Mouse (Mus musculus) heart, adult 8-10 months (tissue): ENCODE data around the gene Acsm5. TPM values are rescaled to one million over a fixed set of nuclear protein-coding genes. Genes with fewer than 3 reads are reported as not detected.

Source experiments
- DNase-seq: peaks from one replicate; pipeline ENCODE4 v3.0.0; 2022; ENCODE audit warnings: low spot score
- total RNA-seq, 4 experiments: library from RNA; stranded (reverse); gene quantifications; 2 replicates each; pipeline ENCODE4 v1.2.4; 2022

The Acsm5 gene
- total RNA-seq = 10 to 100 TPM; 17.1 to 31.6 (median 30.0) TPM

DNA sequence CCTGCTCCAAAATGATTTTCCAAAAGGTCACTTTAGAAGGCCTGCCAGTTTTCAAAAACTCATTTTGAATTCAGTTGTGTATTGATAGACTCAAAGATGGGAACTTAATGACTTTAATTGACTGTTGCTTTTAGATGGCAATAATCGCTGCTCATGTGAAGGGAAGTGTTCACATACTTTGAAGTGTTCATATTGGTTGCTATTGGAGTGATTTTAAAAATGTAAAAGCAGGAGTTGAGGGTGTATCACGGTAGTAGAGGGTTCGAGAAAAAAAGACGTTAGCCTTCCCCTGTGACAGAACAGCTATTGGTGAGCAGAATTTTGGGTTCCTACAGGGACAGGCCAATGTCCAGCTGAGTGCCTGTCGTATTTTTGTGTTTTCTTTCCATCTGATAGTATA lies at the start of gene Acsm5:
Gene Acsm5, plus strand, starts transcription at position 301 of the 400 bp plus-strand sequence.
- no peak for DNase-seq

DNA sequence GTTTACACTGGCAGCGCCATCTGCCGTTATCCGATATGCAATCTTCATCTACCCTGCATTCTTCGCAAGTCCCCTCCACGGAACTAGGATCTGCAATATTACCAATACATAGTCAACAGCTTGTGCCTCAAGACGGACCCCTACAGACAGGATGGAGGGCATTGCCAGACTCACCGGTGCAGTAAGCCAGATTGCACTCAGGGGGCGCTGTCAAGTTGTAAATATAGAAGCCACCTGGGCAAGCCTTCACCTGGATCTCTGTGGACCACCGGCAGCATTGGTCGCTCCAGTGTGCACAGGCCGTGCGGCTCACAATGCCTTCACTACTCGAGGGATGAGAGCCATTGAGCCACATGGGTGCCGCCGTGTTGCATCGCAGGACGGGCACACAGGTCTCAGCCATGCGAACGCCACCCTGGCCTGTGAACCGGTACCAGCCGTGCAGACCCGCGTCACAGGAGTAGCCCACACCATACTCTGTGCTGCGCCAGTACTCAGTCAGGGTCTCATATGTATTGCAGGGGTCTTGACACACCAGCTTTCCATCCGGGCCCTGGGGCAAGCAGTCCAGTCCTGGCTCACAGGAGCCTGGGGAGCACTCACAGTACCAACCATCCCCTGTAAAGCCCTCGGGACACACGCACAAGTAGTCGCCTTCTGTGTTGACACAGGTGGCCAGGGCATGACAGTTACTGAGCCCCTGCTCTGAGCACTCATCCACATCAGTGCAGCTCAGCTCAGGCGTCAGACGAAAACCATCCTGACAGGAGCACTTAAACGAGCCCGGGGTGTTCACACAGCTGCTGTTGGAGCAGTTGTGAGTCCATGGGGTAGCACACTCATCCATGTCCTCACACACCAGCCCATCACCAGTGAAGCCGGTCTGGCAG lies 42.5 kb upstream of the Acsm5 start:
- no peak for DNase-seq

DNA sequence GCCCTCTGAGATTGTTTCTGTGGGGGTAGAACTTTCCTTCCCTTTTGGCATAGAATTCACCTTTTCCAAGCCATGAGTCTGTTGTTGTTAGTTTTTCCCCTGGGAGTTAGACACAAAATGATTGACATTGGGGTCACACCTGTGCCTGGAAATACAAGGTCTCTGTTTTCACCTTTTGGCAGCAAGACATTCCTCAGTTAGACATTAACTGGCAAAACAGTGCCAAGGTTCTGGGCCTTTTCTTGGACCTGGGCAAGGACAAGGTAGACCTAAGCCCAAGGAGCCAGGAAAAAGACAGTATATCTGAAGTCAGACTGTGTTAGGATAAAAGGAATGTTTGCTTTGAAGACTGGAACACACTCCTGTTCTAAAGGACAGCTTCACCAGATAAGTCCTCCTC lies 40.0 kb upstream of the Acsm5 start, which contains the start of gene Umod:
Gene Umod, minus strand, starts transcription at position 27 of the 400 bp plus-strand sequence.
- DNase-seq = no peak

DNA sequence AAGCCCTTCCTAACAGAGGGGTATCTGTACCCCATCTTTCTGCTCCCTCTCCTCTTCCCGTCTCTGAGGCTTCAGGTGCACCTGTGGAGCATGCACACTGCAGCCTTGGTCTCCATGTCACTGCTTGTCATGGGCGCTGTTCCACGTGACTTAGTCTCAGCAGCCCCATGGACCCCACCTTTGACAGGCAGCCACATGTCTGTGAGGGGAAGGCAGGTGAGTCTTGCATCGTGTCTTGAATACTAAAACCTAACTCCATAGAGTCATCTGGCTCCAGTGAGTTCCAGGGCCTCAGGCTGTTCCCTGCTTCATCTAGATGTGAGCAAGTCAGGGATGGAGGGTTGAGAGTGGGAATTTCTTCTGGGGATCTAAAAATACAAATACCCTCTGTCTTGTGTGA lies 35.1 kb upstream of the Acsm5 start:
- DNase-seq = no peak

DNA sequence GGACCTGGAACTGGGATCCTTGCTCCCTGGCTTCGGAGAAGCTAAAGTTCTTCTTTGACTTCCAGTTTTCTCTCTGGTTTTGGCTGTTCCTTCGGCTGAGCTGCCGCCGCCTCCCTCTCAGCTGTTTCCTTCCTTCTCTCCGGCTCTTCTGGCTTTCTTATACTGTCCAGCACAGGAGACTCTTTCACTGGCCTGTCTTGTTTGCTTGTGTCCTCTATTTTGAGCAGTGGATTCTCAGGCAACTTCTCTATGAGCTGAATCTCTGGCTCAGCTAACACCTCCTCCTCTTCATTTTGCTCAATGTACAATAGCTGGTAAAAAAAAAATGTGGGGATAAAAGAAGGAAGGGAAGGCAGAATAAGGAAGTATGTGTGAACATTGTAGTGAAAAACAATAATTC lies 32.6 kb upstream of the Acsm5 start:
- DNase-seq = no peak

DNA sequence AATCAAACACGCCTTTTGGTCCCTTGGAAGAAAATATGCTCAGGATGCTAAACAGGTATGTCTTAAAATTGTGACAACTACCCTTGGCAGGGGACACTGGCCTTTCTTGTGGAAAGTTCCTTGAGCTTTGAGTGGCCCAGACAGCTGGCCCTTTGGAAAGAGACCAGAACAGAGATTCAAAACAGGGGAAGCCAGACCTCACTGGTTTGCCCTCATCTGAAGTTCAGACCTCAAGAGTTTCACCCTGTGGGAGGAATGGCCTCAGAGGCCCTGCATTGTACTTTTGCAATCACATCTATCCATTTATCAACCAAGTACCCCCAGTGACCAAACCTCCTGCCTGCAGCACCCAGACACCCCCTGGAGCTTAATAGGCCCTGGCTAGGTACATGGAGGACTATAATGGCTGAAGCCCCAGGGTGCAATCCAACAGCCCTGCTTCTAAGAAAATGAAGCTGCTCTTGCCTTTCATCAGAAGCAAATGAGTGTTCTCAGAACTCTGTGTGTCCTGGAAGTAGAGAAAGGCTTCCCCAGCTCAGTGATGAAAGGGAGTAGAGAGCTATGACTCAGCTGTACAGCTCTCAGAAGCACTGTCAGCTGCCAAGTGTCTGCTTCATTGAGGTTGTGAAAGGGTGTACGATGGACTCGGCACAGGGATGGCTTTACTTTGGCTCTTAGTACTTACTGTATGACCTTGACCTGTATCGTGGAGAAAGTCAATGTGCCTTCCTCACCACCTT lies 29.1 kb upstream of the Acsm5 start:
- no peak for DNase-seq

DNA sequence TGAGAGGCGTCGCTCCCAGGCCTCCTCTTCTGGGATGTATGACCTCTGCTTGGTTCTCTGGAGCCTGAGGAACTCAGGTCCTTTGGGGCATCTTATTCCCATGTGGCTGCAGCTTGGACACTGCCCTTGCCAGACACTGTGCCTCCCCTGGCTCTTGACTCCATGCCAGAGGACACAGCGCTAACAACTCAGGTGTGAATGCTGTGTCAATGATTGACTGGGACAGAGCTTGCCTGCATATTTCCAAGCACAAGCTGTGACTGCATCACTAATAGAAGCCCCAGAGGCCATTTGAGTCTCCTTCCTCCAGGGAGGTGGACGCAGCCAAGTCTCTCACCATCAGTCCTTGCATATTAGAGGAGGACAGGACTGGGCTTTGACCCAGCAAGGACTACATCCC lies 8.1 kb upstream of the Acsm5 start:
- DNase-seq = no peak

DNA sequence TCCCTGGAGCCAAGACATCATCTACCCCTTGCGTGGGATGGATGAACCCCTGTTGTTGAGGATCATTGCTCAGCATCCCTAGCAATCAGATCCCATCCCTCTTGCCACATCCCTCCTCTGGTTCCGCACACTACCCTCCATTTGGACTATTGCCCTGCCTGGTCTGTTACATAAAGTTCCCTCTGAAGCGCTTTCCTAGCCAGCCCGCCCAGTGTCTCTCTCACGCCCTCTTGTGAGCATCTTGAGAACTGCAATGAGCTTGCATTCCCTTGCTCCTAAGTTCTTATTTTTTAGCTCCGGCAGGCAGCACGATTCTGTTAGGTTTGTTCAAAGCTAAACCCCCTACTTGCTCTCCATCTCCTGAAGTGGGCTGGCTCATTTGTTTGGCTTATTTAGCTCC lies 6.2 kb upstream of the Acsm5 start:
- no peak for DNase-seq

DNA sequence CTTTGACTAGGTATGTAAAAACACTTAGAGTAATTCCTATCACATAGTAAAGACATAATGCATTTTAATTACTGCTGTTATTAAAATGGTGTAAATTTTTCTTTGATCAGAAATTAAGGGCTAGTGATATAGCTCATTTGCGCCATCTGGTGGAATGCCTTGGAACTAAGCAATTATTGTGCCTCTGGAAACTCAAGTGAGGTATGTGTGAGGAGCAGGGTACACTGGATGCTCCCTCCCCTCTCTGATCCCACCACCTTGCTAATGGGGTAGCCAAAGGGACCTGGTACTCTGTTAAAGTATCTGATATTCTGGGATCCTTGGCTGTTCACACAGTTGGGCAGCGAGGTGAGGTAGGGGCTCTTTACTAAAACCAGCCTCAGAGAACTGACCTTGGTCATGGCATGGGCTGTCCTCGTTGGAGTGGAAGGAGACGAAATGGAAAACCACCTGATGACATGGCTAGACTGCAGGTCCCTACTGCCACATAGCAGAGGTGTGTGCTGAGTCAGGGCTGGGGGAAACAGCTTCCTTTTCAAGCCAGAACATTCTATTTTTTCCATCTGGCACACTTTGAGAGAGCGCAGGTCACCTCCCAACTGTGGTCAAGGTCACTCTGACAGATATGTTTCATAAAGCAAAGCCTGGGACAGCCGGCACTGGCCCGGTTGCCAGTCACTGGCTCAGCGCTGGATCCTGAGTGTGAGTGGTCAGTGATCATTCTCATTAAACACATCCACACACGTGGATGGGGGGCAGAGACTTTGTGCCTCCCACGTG lies 3.6 kb upstream of the Acsm5 start:
- no peak for DNase-seq

DNA sequence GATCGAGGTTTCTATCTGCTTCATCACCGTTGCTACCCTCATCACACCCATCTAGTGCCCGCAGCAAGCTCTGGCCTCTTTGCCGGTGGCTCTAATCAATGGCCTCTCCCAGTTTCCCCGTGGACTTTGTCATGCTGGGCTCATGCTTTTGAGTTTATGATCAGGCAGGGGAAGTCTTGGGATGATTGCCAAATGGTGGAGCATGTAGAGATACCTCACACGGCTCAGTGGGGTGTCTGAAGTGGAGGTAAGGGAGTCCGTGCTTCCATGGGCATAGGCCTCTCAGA lies 3.0 kb upstream of the Acsm5 start:
- no peak for DNase-seq

DNA sequence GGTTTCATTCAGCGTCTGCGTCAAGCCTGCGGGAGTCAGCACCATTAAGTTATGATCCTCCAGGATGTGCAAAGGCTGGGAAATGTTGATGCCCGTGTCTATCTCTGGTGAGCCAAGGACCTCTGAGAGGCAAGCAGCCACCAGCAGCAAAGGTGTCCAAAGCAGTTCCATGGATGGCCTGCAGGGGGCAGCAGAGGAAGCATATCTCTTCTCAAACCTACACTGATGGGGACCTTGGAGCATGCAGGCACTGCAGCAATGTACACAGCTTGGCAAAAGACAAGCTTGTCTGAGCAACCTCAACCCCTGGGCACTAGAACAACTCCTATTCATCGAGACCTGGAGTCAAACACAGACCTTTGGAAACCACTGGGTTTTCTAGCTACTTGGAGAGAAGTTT lies 391 bp downstream of the Acsm5 start:
- peak; percentile 41 for DNase-seq

DNA sequence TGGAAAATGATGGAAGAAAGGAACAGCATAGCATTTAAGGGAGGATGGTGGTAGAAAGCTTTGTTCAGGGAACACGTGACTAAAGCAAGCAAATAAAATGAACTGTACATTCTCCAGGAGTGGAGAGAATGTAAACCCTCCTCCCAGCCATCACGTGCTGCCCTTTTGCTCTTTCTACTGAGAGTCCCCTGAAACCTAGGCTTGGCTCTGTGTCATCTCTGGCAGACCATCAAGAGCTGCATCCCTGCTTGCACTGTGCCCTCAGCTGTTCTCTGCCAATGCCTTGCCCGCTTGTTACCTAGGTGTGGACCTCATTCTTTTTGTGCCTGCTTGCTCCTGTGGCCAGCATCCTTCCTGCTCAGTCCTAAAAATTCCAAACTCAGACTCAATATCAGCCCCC lies 2.6 kb downstream of the Acsm5 start:
- no peak for DNase-seq

DNA sequence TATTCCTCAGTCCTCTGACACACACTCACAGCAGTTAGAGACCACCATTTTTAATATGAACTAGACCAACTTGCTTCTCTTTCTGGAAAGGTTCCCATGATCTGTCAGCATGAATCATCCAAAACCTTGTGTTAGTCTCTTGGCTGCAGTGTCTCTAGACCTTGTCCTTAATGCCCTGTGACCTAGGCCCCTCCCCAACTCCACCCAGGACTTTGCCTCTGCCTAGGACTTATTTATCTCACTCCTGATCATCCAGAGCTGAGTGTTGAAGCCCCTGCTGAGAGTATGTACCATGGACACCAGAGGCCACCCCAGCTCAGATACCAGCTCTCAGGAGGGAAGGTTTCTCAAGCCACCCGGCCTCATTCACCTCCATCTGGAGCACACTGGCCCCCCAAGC lies 3.1 kb downstream of the Acsm5 start:
- no peak for DNase-seq

DNA sequence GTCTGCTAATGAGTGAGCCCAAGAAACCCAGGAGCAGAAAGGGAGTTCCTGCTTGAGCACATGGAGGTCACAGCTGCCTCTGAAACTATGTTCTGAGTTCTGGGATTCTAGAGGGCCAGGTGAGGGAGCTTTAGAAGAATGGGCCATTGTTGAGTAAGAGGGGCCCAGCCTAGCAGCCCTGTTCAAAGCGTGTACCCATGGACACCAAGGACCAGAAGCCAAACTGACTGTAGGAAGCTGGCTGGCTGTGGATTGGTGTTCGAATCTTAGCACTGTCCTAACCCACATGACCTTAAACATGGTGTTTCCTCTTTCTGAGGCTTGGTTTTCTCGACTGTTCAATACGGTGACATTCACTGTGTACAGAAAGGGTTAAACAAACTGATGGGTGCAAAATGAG lies 4.1 kb downstream of the Acsm5 start, which contains the start of gene Pdilt:
Gene Pdilt, minus strand, starts transcription at position 101 of the 400 bp plus-strand sequence.
- DNase-seq = no peak

DNA sequence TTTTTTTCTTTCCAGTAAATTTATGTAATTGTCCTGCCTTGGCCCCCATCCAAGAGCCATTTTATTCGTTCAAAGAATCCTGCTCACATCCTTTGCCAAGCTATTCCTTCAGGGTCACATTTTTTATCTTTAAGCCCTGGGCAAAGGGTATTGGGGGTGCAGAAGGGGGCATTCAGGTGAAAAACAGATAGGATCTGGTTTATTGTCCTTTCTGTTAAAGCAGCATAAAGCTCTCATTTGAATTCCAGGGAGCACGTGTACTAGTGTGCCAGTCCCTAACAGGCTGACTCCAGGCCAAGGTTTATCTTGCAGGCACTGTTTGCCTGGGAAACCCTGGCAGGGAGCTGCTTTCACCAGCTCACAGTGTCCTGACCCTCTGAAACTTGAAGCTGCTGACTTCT lies 6.6 kb downstream of the Acsm5 start:
- DNase-seq = peak; percentile 59

DNA sequence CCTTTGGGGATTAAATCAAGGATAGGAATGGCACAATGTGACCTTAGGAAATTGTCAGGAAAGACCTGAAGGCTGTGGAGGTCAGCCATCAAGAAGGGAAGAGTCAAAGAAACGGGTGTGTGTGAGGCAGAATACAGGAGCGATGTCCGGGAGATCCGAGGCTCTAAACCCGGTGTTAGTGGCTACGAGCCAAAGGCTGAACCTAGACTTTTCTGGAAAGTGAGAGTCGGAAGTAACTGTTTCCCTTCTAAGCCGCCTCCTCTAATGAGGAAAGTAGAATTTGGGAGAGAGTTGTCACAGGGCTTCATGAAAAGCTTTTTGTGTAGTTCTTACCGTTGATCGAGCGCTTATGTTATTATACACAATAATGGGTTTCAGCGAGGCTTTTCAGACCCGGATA lies 7.2 kb downstream of the Acsm5 start:
- no peak for DNase-seq

DNA sequence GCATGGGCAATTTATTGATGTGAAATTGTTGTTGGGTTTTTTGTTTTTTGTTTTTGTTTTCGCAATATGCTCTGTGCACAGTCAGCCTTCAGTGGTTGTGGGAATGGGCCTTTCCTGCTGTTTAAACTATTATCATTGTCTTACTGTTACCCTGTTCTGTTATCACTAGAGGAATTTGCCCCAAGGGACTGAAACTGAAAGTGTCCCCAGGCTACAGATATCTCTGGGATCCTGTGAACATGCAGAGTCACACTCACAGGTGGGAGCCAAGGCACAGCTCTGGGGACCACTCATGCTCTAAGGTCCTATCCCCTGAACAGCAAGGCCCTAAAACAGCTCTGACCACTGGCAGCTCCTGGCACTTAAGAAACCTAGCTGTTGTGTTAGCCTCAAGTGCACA lies 7.9 kb downstream of the Acsm5 start:
- no peak for DNase-seq

DNA sequence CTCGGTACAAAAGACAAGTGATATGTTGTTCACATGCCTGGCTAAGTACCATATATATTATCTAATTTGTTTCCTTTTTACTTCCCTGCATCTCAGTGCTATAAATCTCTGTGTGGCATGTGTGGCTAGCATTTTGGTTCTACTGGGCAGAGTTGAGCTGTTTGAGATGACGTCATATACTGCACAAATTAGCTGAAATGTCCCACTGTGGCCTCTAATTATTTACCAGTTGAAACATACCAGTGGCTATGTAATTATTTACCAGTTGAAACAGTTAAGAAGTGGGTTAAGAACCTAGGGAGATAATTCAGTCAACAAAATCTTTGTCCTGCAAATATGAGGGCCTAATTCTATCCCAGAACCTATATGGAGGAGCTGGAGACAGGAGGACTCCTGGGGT lies 8.3 kb downstream of the Acsm5 start:
- no peak for DNase-seq

DNA sequence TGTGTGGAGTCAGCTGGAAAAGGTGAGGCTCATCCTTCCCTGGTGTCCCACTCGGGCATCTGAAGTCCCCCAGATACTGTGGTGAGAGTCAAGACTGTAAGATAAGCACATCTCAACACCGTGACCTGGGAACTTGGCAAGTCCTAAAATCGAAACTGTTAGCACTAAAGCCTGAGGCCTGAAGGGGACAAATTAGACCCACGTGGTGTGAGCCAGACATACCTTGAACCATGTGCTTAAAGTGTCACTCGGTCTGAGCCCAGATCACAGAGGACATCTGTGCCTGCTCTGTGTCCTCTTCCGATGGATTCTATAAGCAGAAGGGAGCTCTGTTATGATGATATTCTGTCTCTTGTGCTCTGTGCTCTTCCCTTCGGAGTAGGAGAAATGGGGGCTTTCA lies 9.4 kb downstream of the Acsm5 start:
- DNase-seq = no peak

DNA sequence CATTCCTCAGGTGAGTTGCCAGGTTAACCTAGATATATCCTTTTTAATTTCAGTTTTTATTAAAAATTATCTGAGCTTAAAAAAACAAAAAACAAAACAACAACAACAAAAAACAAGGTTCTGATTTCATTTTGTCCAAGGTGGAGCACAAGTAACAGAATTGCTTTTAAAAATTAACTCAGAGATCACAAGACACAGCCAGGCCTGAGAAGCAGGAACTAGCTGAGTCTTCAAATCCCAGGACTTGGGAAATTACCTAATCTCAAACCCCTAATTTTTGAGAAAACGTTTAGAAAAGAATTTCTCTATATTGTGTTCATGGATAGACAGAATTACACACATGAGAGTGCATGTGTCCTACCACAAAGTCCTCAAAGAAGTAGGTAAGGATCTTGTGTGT lies 13.7 kb downstream of the Acsm5 start:
- no peak for DNase-seq

DNA sequence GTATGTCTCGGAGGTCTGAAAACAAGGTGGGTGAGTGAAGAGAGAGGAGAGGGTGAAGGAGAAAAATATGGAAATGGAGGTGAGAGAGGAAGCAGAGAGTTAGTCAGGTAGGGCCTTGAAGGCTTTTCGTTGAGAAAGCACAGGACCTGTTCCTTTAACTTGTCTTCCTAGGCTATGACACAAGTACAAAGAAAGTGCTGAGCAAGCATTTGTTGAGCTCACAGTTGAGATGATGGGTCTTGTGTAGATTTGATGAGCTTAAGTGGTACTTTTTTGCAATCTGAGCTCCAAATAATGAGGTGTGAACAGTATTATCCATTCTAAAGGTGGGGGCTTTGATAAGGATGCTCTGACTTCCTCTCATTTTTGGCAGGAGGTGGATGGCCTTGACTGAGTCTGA lies 15.1 kb downstream of the Acsm5 start:
- no peak for DNase-seq

DNA sequence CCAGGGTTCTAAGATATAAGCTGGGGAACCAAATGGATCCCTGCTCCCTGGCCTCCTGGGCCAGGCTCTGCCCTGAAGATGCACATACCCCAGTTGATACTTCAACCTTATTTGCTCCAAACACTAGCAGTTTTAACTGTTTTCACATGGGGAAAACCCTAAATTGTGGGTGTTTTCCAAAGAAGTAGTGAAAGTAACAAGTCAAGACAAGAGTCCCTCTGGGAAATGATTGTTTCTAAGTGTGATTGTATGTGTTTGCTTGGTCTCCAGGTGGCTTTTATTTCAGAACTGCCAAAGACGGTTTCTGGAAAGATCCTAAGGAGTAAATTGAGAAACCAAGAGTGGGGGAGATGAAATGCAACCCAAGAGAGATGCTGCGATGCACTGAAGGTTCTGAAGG lies 23.2 kb downstream of the Acsm5 start:
- no peak for DNase-seq
